Mouse (Mus musculus) hindbrain, embryonic 16.5 days (tissue): Measurements from ENCODE around the gene Unc80. TPM values are rescaled to one million over a fixed set of nuclear protein-coding genes. Genes with fewer than 3 reads are reported as not detected.
A peak's percentile ranks its signal among the peaks of the same experiment; 100 is the strongest.

Experiments used
- ATAC-seq: fragments of 200-750 bp; cut with Nextera tagmentation; 2 replicates; pipeline ENCODE4 v1.8.0; 2017; ENCODE audit warnings: moderate TSS enrichment, moderate library complexity
- H3K27ac ChIP-seq: fragments of 300-500 bp; sonication (generic); 2 replicates; pipeline ENCODE4 v1.5.1; 2014; ENCODE audit warnings: low read depth, mild to moderate bottlenecking, control low read depth, low read length, moderate library complexity
- H3K27me3 ChIP-seq: fragments of 300-500 bp; sonication (generic); replicated peaks from 2 replicates; pipeline ENCODE4 v1.6.1; 2014; ENCODE audit warnings: low read length; ENCODE audit not compliant: control insufficient read depth, insufficient read depth
- H3K36me3 ChIP-seq: fragments of 300-500 bp; sonication (generic); 2 replicates; pipeline ENCODE4 v1.6.1; 2014; ENCODE audit warnings: mild to moderate bottlenecking, low read length, moderate library complexity, mixed read lengths; ENCODE audit not compliant: control insufficient read depth, insufficient read depth
- H3K4me1 ChIP-seq: fragments of 300-500 bp; sonication (generic); 2 replicates; pipeline ENCODE4 v1.6.1; 2014; ENCODE audit warnings: low read depth, low read length; ENCODE audit not compliant: control insufficient read depth, insufficient read depth
- H3K4me2 ChIP-seq: fragments of 300-500 bp; sonication (generic); 2 replicates; pipeline ENCODE4 v1.6.1; 2014; ENCODE audit warnings: mild to moderate bottlenecking, low read length, control low read depth, moderate library complexity
- H3K4me3 ChIP-seq: fragments of 300-500 bp; sonication (generic); 2 replicates; pipeline ENCODE4 v1.5.1; 2014; ENCODE audit warnings: mild to moderate bottlenecking, low read length, control low read depth, moderate library complexity
- H3K9ac ChIP-seq: fragments of 300-500 bp; sonication (generic); 2 replicates; pipeline ENCODE4 v1.6.1; 2014; ENCODE audit warnings: low read depth, mild to moderate bottlenecking, control low read depth, low read length, moderate library complexity
- H3K9me3 ChIP-seq: fragments of 300-500 bp; sonication (generic); 2 replicates; pipeline ENCODE4 v1.6.1; 2014; ENCODE audit warnings: mild to moderate bottlenecking, low read length, moderate library complexity; ENCODE audit not compliant: control insufficient read depth
- WGBS: fragments of 180-500 bp; shearing (Covaris S2); extraction: QIAGEN DNeasy Blood & Tissue Kit; methylation state at CpG from one replicate; pipeline ENCODE4 v1.1.7; 2014; 5-methylcytosine and 5-hydroxymethylcytosine counted together
- polyA plus RNA-seq: library from polyadenylated mRNA; unstranded; fragments of >200 nt; fragmentation: Nextera tagmentation; extraction: Ambion mirVana; gene quantifications from 2 replicates; pipeline ENCODE4 v1.2.1, GENCODE M21; 2015

Unc80 gene
- 6.2 and 9.4 TPM in 2 replicates for polyA plus RNA-seq

GRCm38 (mm10) chr1:66467821-66468703, at the start of gene Unc80:
Gene Unc80, plus strand, starts transcription at chr1:66468367.
- ATAC-seq, result peak; percentile 95
- H3K36me3 ChIP-seq, result no peaks in the 10 kb centered on the region; the same call in 1 of the 2 replicates
- H3K9ac ChIP-seq, result peak within 1 kb of the TSS; percentile 86
- peaks cover 3% of the 10 kb centered on the region; the same call in 1 of the 2 replicates for H3K4me1 ChIP-seq
- no peaks in the 10 kb centered on the region for H3K9me3 ChIP-seq
- H3K4me3 ChIP-seq, result peak within 1 kb of the TSS; percentile 72
- H3K27me3 ChIP-seq, result no peaks in the 10 kb centered on the region
- under 1% methylated on average over 64 of the region's 83 CpGs for WGBS
- H3K27ac ChIP-seq, result peak within 1 kb of the TSS; percentile 76
- peak within 1 kb of the TSS; percentile 75 for H3K4me2 ChIP-seq

GRCm38 (mm10) chr1:66426073-66426472, 42.1 kb upstream of the Unc80 start:
- peaks cover 29% of the 10 kb centered on the region for H3K36me3 ChIP-seq
- H3K4me1 ChIP-seq, result no peaks in the 10 kb centered on the region
- H3K4me3 ChIP-seq, result no peak overlapping the region
- no peaks in the 10 kb centered on the region for H3K9me3 ChIP-seq
- no peaks in the 10 kb centered on the region for H3K27me3 ChIP-seq
- H3K27ac ChIP-seq, result no peak overlapping the region
- H3K4me2 ChIP-seq, result no peak overlapping the region
- WGBS, result 87% methylated on average over 5 of the region's 5 CpGs
- no peak overlapping the region for H3K9ac ChIP-seq
- ATAC-seq, result no peak

- Histone ChIP-seq H3K4me2 (no peak overlapping the region), H3K27ac (no peak overlapping the region), H3K4me1 (no peaks in the 10 kb centered on the region), H3K9ac (no peak overlapping the region), H3K9me3 (no peaks in the 10 kb centered on the region), H3K4me3 (no peak overlapping the region), H3K36me3 (peaks cover 14% of the 10 kb centered on the region), H3K27me3 (no peaks in the 10 kb centered on the region)
- ATAC-seq, result peak; percentile 34; the same call in 1 of the 2 replicates
Measured at GRCm38 (mm10) chr1:66430962-66431361, 37.2 kb upstream of the Unc80 start.

- no peak for ATAC-seq
- no peaks in the 10 kb centered on the region for H3K4me1 ChIP-seq
- H3K4me2 ChIP-seq, result no peak overlapping the region
- 92% methylated on average over 6 of the region's 6 CpGs for WGBS
- H3K36me3 ChIP-seq, result peaks cover 12% of the 10 kb centered on the region
- no peak overlapping the region for H3K4me3 ChIP-seq
- H3K27ac ChIP-seq, result no peak overlapping the region
- no peaks in the 10 kb centered on the region for H3K9me3 ChIP-seq
- H3K9ac ChIP-seq, result no peak overlapping the region
- H3K27me3 ChIP-seq, result no peaks in the 10 kb centered on the region
Measured at GRCm38 (mm10) chr1:66431472-66431871, 36.7 kb upstream of the Unc80 start.

- ATAC-seq, result no peak
- Histone ChIP-seq H3K4me2 (no peak overlapping the region), H3K4me3 (no peak overlapping the region), H3K36me3 (peaks cover 33% of the 10 kb centered on the region), H3K9ac (no peak overlapping the region), H3K27me3 (no peaks in the 10 kb centered on the region), H3K9me3 (no peaks in the 10 kb centered on the region), H3K27ac (no peak overlapping the region), H3K4me1 (no peaks in the 10 kb centered on the region)
- WGBS, result 83% methylated on average over 2 of the region's 2 CpGs
Measured at GRCm38 (mm10) chr1:66438069-66438468, 30.1 kb upstream of the Unc80 start.

- H3K4me3 ChIP-seq, result no peak overlapping the region
- H3K27ac ChIP-seq, result no peak overlapping the region
- H3K9me3 ChIP-seq, result no peaks in the 10 kb centered on the region
- peaks cover 23% of the 10 kb centered on the region for H3K36me3 ChIP-seq
- H3K9ac ChIP-seq, result no peak overlapping the region
- no peaks in the 10 kb centered on the region for H3K4me1 ChIP-seq
- no peak for ATAC-seq
- no peaks in the 10 kb centered on the region for H3K27me3 ChIP-seq
- no peak overlapping the region for H3K4me2 ChIP-seq
- WGBS, result 50% methylated on average over 2 of the region's 2 CpGs
Measured at GRCm38 (mm10) chr1:66442922-66443321, 25.2 kb upstream of the Unc80 start.

- no peak overlapping the region for H3K4me3 ChIP-seq
- 56% methylated on average over 2 of the region's 2 CpGs for WGBS
- H3K27me3 ChIP-seq, result no peaks in the 10 kb centered on the region
Measured at GRCm38 (mm10) chr1:66449471-66449870, 18.7 kb upstream of the Unc80 start.

GRCm38 (mm10) chr1:66456580-66456979, 11.6 kb upstream of the Unc80 start:
- Histone ChIP-seq H3K4me1 (no peaks in the 10 kb centered on the region), H3K4me2 (no peak overlapping the region), H3K27ac (no peak overlapping the region), H3K9me3 (peaks cover 3% of the 10 kb centered on the region; the same call in 1 of the 2 replicates), H3K36me3 (no peaks in the 10 kb centered on the region), H3K4me3 (no peak overlapping the region), H3K27me3 (no peaks in the 10 kb centered on the region), H3K9ac (no peak overlapping the region)
- ATAC-seq, result no peak
- 12% methylated on average over 2 of the region's 2 CpGs for WGBS

More at GRCm38 (mm10) chr1:66449471-66449870, 18.7 kb upstream of the Unc80 start:
- Histone ChIP-seq H3K4me2 (no peak overlapping the region), H3K4me1 (no peaks in the 10 kb centered on the region), H3K27ac (no peak overlapping the region), H3K9ac (no peak overlapping the region), H3K36me3 (no peaks in the 10 kb centered on the region), H3K9me3 (no peaks in the 10 kb centered on the region)
- ATAC-seq, result no peak

- H3K9ac ChIP-seq, result no peak overlapping the region
- no peaks in the 10 kb centered on the region for H3K27me3 ChIP-seq
- no peak overlapping the region for H3K4me2 ChIP-seq
- no peaks in the 10 kb centered on the region for H3K36me3 ChIP-seq
- H3K4me1 ChIP-seq, result no peaks in the 10 kb centered on the region
- H3K27ac ChIP-seq, result no peak overlapping the region
- 70% methylated on average over 3 of the region's 3 CpGs for whole genome bisulfite sequencing
- H3K9me3 ChIP-seq, result peaks cover 3% of the 10 kb centered on the region; the same call in 1 of the 2 replicates
- no peak for ATAC-seq
- H3K4me3 ChIP-seq, result no peak overlapping the region
Measured at GRCm38 (mm10) chr1:66457747-66458146, 10.4 kb upstream of the Unc80 start.
